Mouse (Mus musculus): ENCODE results near the gene Rbm18.
"Not testable (repeated sequence)": the region's sequence is repeated elsewhere in the genome, so short reads cannot be mapped to it uniquely, and the experiment has no call there.

The Rbm18 gene

GRCm38 (mm10) chr2:36136300-36136941, at the start of gene Rbm18, which contains the start of gene Mrrf:
TSS of gene Rbm18 (minus strand) at chr2:36136773.
TSS of gene Mrrf (plus strand) at chr2:36136389.
- DNase-seq = peak; percentile 95

GRCm38 (mm10) chr2:36184876-36185275, 48.3 kb upstream of the Rbm18 start:
- DNase-seq = no peak

- DNase-seq = no peak
Measured at GRCm38 (mm10) chr2:36184192-36184591, 47.6 kb upstream of the Rbm18 start.

- DNase-seq = no peak
Measured at GRCm38 (mm10) chr2:36183278-36183677, 46.7 kb upstream of the Rbm18 start.

GRCm38 (mm10) chr2:36181587-36182368, 45.2 kb upstream of the Rbm18 start:
- not testable (repeated sequence) for DNase-seq

- no peak for DNase-seq
Measured at GRCm38 (mm10) chr2:36179487-36179886, 42.9 kb upstream of the Rbm18 start.

GRCm38 (mm10) chr2:36172574-36172973, 36.0 kb upstream of the Rbm18 start:
- DNase-seq = no peak

- no peak for DNase-seq
Measured at GRCm38 (mm10) chr2:36172136-36172535, 35.6 kb upstream of the Rbm18 start.

GRCm38 (mm10) chr2:36169176-36169575, 32.6 kb upstream of the Rbm18 start:
- no peak for DNase-seq

GRCm38 (mm10) chr2:36167990-36168618, 31.5 kb upstream of the Rbm18 start:
- no peak for DNase-seq

- DNase-seq = no peak
Measured at GRCm38 (mm10) chr2:36159336-36159735, 22.8 kb upstream of the Rbm18 start.

GRCm38 (mm10) chr2:36157461-36157860, 20.9 kb upstream of the Rbm18 start:
- no peak for DNase-seq

- DNase-seq = not testable (repeated sequence)
Measured at GRCm38 (mm10) chr2:36152401-36152800, 15.8 kb upstream of the Rbm18 start.

GRCm38 (mm10) chr2:36148876-36149365, 12.3 kb upstream of the Rbm18 start:
- no peak for DNase-seq

- DNase-seq = no peak
Measured at GRCm38 (mm10) chr2:36139096-36139495, 2.5 kb upstream of the Rbm18 start.

GRCm38 (mm10) chr2:36135887-36136286, 686 bp downstream of the Rbm18 start:
- DNase-seq = no peak

GRCm38 (mm10) chr2:36129051-36129450, 7.5 kb downstream of the Rbm18 start:
- no peak for DNase-seq

- DNase-seq = no peak
Measured at GRCm38 (mm10) chr2:36127973-36128372, 8.6 kb downstream of the Rbm18 start.

- no peak for DNase-seq
Measured at GRCm38 (mm10) chr2:36126795-36127429, 9.7 kb downstream of the Rbm18 start.

GRCm38 (mm10) chr2:36112632-36113031, 23.9 kb downstream of the Rbm18 start:
- DNase-seq = no peak

- DNase-seq = no peak
Measured at GRCm38 (mm10) chr2:36108615-36109014, 28.0 kb downstream of the Rbm18 start.

- DNase-seq = peak; percentile 17
Measured at GRCm38 (mm10) chr2:36104956-36105741, 31.4 kb downstream of the Rbm18 start, which contains the start of gene Lhx6. TSS of gene Lhx6 (minus strand) at chr2:36105408.
